Mouse (Mus musculus): Measurements from ENCODE around the gene Cfap65. TPM values are rescaled to one million over a fixed set of nuclear protein-coding genes. Genes with fewer than 3 reads are reported as not detected.
A peak's percentile ranks its signal among the peaks of the same experiment; 100 is the strongest.

Cfap65 gene
- 0.05 and 0.14 TPM in 2 replicates for polyA plus RNA-seq (2014; fragmentation: Nextera tagmentation; extraction: Ambion mirVana)

DNA sequence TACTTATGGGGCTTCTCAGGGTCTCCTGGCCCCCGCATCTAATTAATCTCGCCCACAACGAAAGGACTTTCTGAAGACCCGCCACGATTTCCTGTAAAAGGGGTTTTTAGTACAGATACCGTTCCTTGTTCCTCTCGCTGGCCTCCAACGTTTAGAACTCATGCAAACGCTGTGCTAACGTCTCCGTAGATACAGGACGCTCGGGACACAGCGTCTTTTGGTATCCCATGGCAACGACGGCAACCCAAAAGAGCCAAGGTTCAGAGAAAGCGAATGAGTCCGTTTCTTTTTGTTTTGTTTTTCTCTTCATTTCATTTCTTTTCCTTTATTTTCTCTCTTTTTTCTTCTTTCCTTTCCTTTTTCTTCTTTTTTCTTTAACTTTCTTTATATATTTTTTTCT is at the start of gene Cfap65:
Gene Cfap65 (minus strand): TSS at position 198 of the 400 bp plus-strand sequence.
- Histone ChIP-seq H3K9ac (no peak within 1 kb of the TSS), H3K4me3 (ENCODE audit: low read depth, low read length) (no peak within 1 kb of the TSS; the same call in 1 of the 2 replicates), H3K36me3 (ENCODE audit: insufficient read depth) (no peaks in the 10 kb centered on the region), H3K9me3 (ENCODE audit: low read depth, low read length) (no peaks in the 10 kb centered on the region), H3K27me3 (ENCODE audit: insufficient read depth, low read length) (peaks cover 5% of the 10 kb centered on the region; the same call in 1 of the 2 replicates), H3K27ac (ENCODE audit: low read depth) (no peak within 1 kb of the TSS), H3K4me2 (peak within 1 kb of the TSS; percentile 45; the same call in 1 of the 2 replicates), H3K4me1 (ENCODE audit: insufficient read depth) (no peaks in the 10 kb centered on the region)
- DNase-seq (peak; percentile 72), ATAC-seq (ENCODE audit: insufficient read depth) (no peak)
- WGBS: 1% methylated on average over 18 of the region's 18 CpGs
- TF ChIP-seq CTCF (IDR thresholded peaks at IDR 0.05; ENCODE audit: low read depth): no peak

DNA sequence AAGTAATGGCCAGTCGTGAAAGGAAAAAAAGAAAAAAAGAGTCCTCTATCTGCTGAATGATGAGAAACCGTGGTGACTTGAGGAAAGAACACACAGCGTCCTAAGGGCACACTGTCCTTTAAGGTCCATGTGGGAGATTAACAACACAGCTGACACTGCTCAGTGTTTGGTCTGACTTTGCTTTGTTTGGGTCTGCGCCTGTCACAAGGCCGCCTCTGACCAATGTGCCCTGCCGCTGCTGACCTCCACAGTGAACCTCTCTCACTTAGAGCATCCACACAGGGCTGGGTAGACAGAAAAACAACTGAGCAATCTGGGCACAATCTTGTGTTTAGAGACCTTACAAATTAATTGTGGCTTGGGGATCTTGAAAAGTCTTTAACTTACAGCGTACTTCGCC is 41.6 kb upstream of the Cfap65 start:
- Histone ChIP-seq H3K36me3 (ENCODE audit: insufficient read depth) (no peaks in the 10 kb centered on the region), H3K4me2 (no peak overlapping the region), H3K4me1 (ENCODE audit: insufficient read depth) (no peaks in the 10 kb centered on the region; the same call in 1 of the 2 replicates), H3K4me3 (ENCODE audit: low read depth, low read length) (no peak overlapping the region), H3K27ac (ENCODE audit: low read depth) (no peak overlapping the region), H3K9me3 (ENCODE audit: low read depth, low read length) (no peaks in the 10 kb centered on the region), H3K9ac (no peak overlapping the region), H3K27me3 (ENCODE audit: insufficient read depth, low read length) (no peaks in the 10 kb centered on the region)
- ATAC-seq (ENCODE audit: insufficient read depth) (no peak), DNase-seq (no peak)
- WGBS: 58% methylated on average over 8 of the region's 8 CpGs
- TF ChIP-seq CTCF (IDR thresholded peaks at IDR 0.05; ENCODE audit: low read depth): no peak

DNA sequence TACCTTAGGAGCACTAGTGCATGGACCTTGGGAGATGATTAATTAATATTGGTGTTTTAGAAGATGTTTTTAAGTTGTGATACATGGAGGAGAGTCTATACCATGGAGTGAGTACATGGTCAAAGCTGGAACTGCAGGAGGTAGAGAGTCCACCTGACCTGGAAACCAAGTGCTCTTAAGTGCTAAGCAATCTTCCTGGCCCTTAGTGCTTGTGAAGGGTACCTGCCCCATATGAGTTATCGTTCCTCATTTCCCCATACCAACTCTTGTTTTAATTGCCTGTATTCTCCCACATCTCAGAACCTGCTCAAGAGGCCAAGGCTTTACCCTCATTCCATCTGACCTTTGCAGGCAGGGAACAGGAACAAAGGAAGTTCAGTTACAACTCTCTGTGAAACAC is 40.5 kb upstream of the Cfap65 start:
- 78% methylated on average over 1 of the region's 1 CpGs for WGBS
- DNase-seq (no peak), ATAC-seq (ENCODE audit: insufficient read depth) (no peak)
- no peak overlapping the region for H3K4me3 ChIP-seq (ENCODE audit: low read depth, low read length)
- H3K4me1 ChIP-seq (ENCODE audit: insufficient read depth): no peaks in the 10 kb centered on the region; the same call in 1 of the 2 replicates
- no peaks in the 10 kb centered on the region for H3K9me3 ChIP-seq (ENCODE audit: low read depth, low read length)
- H3K27ac ChIP-seq (ENCODE audit: low read depth): no peak overlapping the region
- no peak overlapping the region for H3K9ac ChIP-seq
- H3K4me2 ChIP-seq: no peak overlapping the region
- no peaks in the 10 kb centered on the region for H3K36me3 ChIP-seq (ENCODE audit: insufficient read depth)
- no peak for TF ChIP-seq CTCF (IDR thresholded peaks at IDR 0.05; ENCODE audit: low read depth)
- H3K27me3 ChIP-seq (ENCODE audit: insufficient read depth, low read length): no peaks in the 10 kb centered on the region

DNA sequence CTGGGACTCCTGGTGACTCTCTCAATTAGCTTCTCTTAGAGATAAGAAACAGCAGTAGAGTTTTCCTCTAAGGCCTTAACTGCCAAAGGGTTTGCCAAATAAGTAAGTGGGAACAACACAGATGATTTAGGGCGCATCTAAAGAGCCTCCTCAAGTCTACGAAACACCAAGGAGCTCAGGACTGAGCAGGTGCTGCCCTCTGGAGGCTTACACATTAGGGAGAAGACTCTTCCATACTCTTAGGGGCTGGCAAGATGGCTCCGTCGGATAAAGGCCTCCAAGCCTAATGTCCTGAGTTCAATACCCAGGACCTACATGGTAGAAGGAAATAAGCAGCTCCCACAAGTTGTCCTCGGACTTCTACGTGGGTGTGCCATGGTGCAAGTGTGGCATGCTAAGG is 38.2 kb upstream of the Cfap65 start:
- no peak for ATAC-seq (ENCODE audit: insufficient read depth)
- H3K9me3 ChIP-seq (ENCODE audit: low read depth, low read length): no peaks in the 10 kb centered on the region
- H3K27me3 ChIP-seq (ENCODE audit: insufficient read depth, low read length): no peaks in the 10 kb centered on the region
- no peak overlapping the region for H3K27ac ChIP-seq (ENCODE audit: low read depth)
- no peak for DNase-seq
- H3K4me1 ChIP-seq (ENCODE audit: insufficient read depth): no peaks in the 10 kb centered on the region; the same call in 1 of the 2 replicates
- TF ChIP-seq CTCF (IDR thresholded peaks at IDR 0.05; ENCODE audit: low read depth): no peak
- 76% methylated on average over 6 of the region's 6 CpGs for WGBS
- H3K9ac ChIP-seq: no peak overlapping the region
- H3K36me3 ChIP-seq (ENCODE audit: insufficient read depth): no peaks in the 10 kb centered on the region
- no peak overlapping the region for H3K4me3 ChIP-seq (ENCODE audit: low read depth, low read length)
- no peak overlapping the region for H3K4me2 ChIP-seq

DNA sequence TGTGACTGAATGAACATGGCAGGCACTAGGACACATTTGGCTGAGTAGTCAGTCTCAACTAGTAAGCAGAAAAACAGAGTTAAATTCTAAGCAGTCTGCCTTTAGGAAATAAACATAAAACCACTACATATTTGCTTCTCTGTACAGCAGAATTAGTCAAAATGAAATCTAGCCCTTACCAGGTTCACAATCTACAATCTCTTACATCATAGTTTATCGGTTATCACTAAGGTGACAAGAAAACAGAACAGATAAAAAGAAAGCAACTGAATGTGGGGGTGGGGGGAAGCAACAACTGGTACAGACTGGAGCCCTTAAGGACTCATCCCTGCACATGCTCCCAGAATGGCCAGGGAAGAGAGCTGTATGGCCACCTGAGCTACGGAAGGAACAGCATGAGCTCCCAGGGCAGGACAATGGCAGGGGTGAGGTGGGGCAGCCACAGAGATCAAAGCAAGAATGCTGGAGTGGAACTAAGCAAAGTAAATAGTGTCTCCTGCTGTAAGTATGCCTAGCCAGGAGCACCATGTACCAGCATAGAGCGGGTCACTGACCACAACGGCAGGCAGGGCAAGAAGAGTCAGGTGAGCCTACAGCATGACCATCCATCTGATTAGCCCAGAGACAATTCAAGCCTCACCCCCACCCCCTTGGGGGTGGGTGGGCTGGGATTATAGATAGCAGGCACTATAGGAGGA is 36.1 kb upstream of the Cfap65 start:
- Histone ChIP-seq H3K9ac (no peak overlapping the region), H3K9me3 (ENCODE audit: low read depth, low read length) (no peaks in the 10 kb centered on the region), H3K36me3 (ENCODE audit: insufficient read depth) (no peaks in the 10 kb centered on the region), H3K4me2 (no peak overlapping the region), H3K27ac (ENCODE audit: low read depth) (no peak overlapping the region), H3K4me1 (ENCODE audit: insufficient read depth) (peaks cover 2% of the 10 kb centered on the region; the same call in 1 of the 2 replicates), H3K27me3 (ENCODE audit: insufficient read depth, low read length) (no peaks in the 10 kb centered on the region), H3K4me3 (ENCODE audit: low read depth, low read length) (no peak overlapping the region)
- no peak for DNase-seq
- no peak for TF ChIP-seq CTCF (IDR thresholded peaks at IDR 0.05; ENCODE audit: low read depth)
- WGBS: 42% methylated on average over 4 of the region's 4 CpGs
- ATAC-seq (ENCODE audit: insufficient read depth): peak; percentile 35; the same call in 1 of the 2 replicates

DNA sequence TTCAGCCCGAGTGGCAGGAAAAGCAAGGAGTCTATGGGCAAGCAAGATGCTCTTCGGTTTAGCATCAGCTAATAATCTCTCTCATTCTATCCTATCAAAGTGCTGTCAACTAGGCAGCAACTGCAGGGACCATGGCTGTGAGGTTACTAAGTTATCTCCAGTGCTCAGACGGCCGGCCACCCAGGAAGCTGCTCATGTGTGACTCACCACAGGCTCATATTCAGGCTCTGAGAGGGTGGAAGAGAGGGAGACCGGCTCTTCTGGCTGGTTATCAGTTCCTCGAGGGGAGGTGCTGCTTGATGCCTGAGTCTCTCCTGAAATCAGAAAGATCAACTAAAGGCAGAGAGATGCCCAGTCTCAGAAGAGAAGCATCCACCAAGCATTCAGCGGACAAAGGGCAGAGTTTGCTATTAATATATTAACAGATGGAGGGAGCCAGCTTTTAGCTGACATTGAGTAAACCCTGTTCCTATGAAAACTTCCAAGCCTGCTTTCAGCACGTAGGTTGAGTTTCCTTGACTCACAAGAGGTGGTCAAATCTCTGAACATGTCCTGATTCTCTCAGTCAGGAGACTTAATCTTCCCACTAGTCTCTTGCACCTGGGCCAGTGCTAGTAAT is 32.7 kb upstream of the Cfap65 start:
- Histone ChIP-seq H3K36me3 (ENCODE audit: insufficient read depth) (no peaks in the 10 kb centered on the region), H3K27me3 (ENCODE audit: insufficient read depth, low read length) (no peaks in the 10 kb centered on the region), H3K27ac (ENCODE audit: low read depth) (no peak overlapping the region), H3K4me1 (ENCODE audit: insufficient read depth) (peaks cover 6% of the 10 kb centered on the region; the same call in 1 of the 2 replicates), H3K4me3 (ENCODE audit: low read depth, low read length) (no peak overlapping the region), H3K9ac (no peak overlapping the region), H3K4me2 (no peak overlapping the region), H3K9me3 (ENCODE audit: low read depth, low read length) (no peaks in the 10 kb centered on the region)
- no peak for DNase-seq
- TF ChIP-seq CTCF (IDR thresholded peaks at IDR 0.05; ENCODE audit: low read depth): no peak
- 23% methylated on average over 8 of the region's 8 CpGs for WGBS
- ATAC-seq (ENCODE audit: insufficient read depth): no peak
